Mouse (Mus musculus) ovary, adult 18-20 months (tissue): Measurements from ENCODE around the gene Gm8765.
"Not testable (repeated sequence)": the region's sequence is repeated elsewhere in the genome, so short reads cannot be mapped to it uniquely, and the experiment has no call there.

Experiments used
- DNase-seq: peaks from one replicate; pipeline ENCODE4 v3.0.0; 2022; ENCODE audit warnings: low spot score, mixed read lengths

Gm8765 gene

GRCm38 (mm10) chr13:50698012-50698411 is at the start of gene Gm8765:
Gene Gm8765 (plus strand): TSS chr13:50698312.
- not testable (repeated sequence) for DNase-seq

- peak; percentile 3 for DNase-seq
Measured at GRCm38 (mm10) chr13:50648771-50649170, 49.3 kb upstream of the Gm8765 start.

GRCm38 (mm10) chr13:50750282-50750681 is 52.2 kb downstream of the Gm8765 start:
- not testable (repeated sequence) for DNase-seq

GRCm38 (mm10) chr13:50751732-50752131 is 53.6 kb downstream of the Gm8765 start:
- DNase-seq = no peak

- not testable (repeated sequence) for DNase-seq
Measured at GRCm38 (mm10) chr13:50752961-50753360, 54.8 kb downstream of the Gm8765 start.
